Mouse (Mus musculus) kidney, postnatal 14 days (tissue): Measurements from ENCODE around the gene Wdr73.

Experiments
- DNase-seq: peaks from one replicate; pipeline ENCODE4 v3.0.0; 2022; ENCODE audit warnings: mixed read lengths

Gene Wdr73

GRCm38 (mm10) chr7:80849710-80850109, 51.4 kb downstream of the Wdr73 start:
- peak; percentile 70 for DNase-seq

DNA sequence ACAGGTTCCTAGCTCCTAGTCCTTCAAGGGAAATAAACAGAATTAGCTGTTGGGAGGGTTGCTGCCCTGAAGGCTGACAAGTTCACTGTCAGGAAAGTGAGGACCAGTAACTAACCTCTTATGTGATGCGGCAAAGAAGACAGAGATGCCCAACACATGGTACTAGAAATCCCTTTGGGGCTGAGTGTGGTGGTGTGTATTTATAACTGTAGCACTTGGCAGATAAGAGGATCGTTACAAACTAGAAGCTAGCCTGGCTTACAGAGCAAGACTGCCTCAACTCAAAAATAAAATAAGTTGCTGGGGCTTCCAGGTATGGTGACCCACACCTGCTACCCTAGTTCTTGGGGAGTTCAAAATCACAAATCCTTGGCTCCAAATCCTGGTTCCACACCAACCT, 51.8 kb downstream of the Wdr73 start:
- DNase-seq, result no peak

- DNase-seq, result no peak
These were observed 54.4 kb downstream of the Wdr73 start for GRCm38 (mm10) chr7:80846709-80847108.

- no peak for DNase-seq
These were observed 54.8 kb downstream of the Wdr73 start for GRCm38 (mm10) chr7:80846280-80846678.

DNA sequence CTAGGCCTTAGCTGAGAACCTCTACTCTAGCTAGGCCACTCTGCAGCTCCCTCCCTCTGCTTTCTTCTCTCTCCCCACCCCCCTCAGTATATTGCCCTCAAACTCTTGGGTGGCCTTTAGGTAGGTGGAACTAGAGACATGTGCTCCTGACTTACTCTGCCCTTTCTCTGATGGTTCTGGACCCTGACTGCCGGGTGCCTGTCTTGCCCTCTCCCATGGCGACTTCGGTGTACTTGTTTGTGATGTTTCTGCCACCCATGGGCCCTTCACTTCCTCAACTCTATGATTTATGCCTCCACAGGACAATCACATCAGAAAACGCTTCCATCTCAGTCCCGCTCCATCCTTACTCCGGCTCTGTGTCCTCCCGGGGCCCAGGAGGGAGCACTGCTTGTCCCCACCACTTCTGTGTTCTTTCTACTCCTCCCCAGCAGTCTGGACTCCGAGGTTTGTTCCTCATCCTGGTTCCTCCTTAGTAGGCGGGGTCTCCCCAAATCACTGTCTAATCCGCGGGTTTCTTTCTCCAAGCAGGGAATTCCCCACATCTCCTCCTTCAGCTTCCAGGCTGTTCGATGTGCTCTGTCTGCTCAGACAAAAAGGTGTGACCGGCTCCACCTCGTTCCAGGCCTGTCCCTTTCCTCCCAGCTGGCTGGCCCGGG, 55.3 kb downstream of the Wdr73 start:
- no peak for DNase-seq

- DNase-seq, result no peak
These were observed 56.4 kb downstream of the Wdr73 start for GRCm38 (mm10) chr7:80844691-80845090.

- DNase-seq, result no peak
These were observed 57.0 kb downstream of the Wdr73 start for GRCm38 (mm10) chr7:80843910-80844640.

GRCm38 (mm10) chr7:80843176-80843575, 57.9 kb downstream of the Wdr73 start:
- DNase-seq, result no peak

DNA sequence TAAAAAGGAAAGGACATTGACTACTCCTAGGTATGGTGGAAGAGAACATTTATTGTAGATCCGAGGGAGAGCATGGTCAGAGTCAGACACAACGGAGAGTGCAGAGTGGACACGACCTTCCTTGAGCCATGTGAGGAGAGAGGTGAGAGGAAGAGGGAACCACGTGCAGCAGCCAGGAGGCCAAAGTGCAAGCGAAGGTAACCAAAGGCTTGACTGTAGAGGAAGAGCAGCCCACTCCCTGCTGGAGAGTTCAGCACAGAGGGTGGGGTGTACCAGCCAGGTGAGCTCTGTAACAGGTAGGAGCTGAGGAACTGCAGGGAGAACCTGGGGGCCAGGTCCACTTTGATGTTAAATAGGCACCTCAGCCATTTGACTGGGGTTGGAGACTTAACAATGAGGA, 58.9 kb downstream of the Wdr73 start:
- no peak for DNase-seq

DNA sequence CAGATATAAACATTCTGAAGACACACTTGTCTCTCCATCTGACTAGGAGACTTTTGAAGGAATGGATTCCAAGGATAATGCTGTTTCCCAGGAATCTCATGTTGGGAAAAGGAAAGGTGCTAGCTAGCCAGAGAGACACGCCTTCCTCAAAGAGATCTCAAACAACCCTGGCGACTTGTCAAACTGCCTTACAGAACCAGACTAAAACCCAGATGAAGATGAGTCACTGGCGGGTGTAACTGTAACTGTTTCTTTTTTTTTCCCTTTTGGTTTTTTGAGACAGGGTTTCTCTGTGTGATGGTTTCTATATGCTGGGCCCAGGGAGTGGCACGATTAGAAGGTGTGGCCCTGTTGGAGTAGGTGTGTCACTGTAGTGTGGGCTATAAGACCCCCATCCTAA, 60.1 kb downstream of the Wdr73 start:
- no peak for DNase-seq
